Mouse (Mus musculus): ENCODE measurements around the gene Srsf4.

Gene Srsf4

GRCm38 (mm10) chr4:131872672-131873292 is 635 bp upstream of the Srsf4 start:
- in situ Hi-C loops (cut with MboI, MseI), result no loop called here

GRCm38 (mm10) chr4:131874169-131874536 is 736 bp downstream of the Srsf4 start:
- in situ Hi-C loops (cut with MboI, MseI), result no loop called here

- in situ Hi-C loops (cut with MboI, MseI), result no loop called here
Measured at GRCm38 (mm10) chr4:131874567-131874966, 1.1 kb downstream of the Srsf4 start.

GRCm38 (mm10) chr4:131875242-131875641 is 1.8 kb downstream of the Srsf4 start:
- in situ Hi-C loops (cut with MboI, MseI), result loop anchor here (25.0 kb wide), 1 partner anchor 1188 kb away; no protein-coding TSS in a partner anchor

DNA sequence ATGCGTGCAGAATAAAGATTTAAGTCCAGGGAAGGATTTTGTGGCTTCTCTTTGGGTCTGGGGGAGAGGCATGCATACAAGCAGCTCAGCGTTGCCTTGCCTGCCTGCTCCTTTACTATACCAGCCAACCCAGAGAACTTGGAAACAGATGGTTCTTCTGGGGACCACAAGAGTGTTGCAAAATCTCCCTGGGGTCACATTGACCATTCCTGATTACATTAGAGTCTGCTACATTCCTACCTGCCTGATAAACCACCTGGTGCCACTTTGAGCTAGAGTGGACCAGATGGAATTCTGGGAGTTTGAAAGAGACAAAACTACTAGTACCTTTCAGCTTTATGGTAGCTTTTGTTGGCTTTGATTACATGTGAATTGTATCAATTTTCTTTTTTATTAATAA is 3.4 kb downstream of the Srsf4 start:
- in situ Hi-C loops (cut with MboI, MseI), result loop anchor here (25.0 kb wide), 1 partner anchor 1190 kb away; no protein-coding TSS in a partner anchor

DNA sequence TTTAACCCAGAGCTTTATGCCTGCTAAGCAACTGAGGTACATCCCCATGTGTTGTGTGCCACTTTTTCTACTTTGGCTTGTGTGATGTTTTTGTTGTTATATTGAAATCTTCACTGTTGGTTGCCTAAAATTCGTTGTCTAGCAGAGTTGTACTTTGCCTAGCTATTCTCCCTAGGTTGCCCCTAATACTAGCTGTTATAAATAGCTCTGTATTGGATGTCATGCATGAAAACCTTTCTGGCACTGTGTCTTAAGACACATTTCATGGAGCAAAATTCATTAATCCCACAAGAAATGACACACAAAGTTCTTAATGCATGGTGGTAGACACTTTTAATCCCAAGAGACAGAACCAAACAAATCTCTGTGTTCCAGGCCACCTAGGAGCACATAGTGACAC is 6.3 kb downstream of the Srsf4 start:
- in situ Hi-C loops (cut with MboI, MseI), result loop anchor here (25.0 kb wide), 1 partner anchor 1192 kb away; no protein-coding TSS in a partner anchor

DNA sequence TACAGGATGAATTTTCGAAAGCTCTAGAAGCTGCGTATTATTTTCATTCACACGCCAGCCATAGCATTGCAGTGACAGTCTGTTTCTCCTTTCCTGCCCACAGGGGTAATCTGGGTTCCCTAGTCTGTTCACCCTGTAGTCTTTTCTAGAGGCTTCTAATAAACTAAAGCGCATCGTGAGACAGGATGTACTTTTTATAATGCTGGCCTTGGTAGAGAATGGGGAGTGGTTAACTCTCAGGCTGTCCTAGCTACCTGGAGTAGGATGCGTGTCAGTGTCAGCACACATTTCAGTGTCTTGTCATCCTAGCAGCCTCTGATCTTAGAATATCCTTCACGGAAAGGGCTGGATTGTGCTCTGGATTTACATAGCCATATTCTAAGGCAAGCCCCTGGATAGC is 7.9 kb downstream of the Srsf4 start:
- in situ Hi-C loops (cut with MboI, MseI), result loop anchor here (25.0 kb wide), 1 partner anchor 1194 kb away; no protein-coding TSS in a partner anchor

DNA sequence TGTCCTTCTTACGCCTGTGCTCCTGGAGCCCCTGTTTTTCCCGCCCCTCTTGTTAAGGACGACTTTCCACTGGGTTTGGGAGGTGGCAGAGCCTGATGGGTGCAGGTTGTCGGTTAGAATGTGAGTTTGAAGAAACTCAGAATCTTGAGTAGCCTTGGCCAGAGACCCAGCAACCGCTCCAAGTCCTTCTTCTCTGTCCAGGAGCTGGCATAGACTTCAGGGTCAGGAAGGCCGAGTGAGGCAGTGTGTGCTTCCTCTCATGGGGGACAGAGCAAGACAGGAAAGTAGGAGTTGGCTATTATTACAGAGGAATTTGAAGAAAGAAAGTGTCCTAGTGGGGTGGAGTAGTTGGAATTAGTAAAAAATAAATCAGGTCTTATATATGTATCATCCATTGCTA is 10.2 kb downstream of the Srsf4 start:
- in situ Hi-C loops (cut with MboI, MseI), result loop anchor here (25.0 kb wide), 1 partner anchor 1196 kb away; no protein-coding TSS in a partner anchor

GRCm38 (mm10) chr4:131885376-131885775 is 12.0 kb downstream of the Srsf4 start:
- in situ Hi-C loops (cut with MboI, MseI), result loop anchor here (25.0 kb wide), 1 partner anchor 1198 kb away; no protein-coding TSS in a partner anchor

GRCm38 (mm10) chr4:131888564-131888963 is 15.1 kb downstream of the Srsf4 start:
- in situ Hi-C loops (cut with MboI, MseI), result loop anchor here (25.0 kb wide), 1 partner anchor 1201 kb away; no protein-coding TSS in a partner anchor

GRCm38 (mm10) chr4:131890692-131891091 is 17.3 kb downstream of the Srsf4 start:
- in situ Hi-C loops (cut with MboI, MseI), result loop anchor here (25.0 kb wide), 1 partner anchor 1203 kb away; no protein-coding TSS in a partner anchor

DNA sequence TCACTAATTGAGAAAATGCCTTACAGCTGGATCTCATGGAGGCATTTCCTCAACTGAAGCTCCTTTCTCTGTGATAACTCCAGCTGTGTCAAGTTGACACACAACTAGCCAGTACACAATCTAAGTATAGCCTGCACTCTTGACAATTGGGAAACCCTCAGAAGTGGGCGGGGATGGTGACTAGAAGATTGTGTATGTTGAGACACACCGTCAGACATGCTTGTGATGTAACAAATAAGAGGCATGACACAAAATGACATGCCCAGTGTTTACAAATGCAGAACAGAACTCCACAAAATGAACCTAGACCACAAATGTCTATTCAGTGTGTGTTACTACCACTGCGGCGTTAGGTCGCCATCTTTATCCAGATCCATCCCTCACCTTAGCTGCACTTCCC is 23.7 kb downstream of the Srsf4 start:
- in situ Hi-C loops (cut with MboI, MseI), result loop anchor here (25.0 kb wide), 1 partner anchor 1210 kb away; no protein-coding TSS in a partner anchor

GRCm38 (mm10) chr4:131897787-131898186 is 24.4 kb downstream of the Srsf4 start:
- in situ Hi-C loops (cut with MboI, MseI), result loop anchor here (25.0 kb wide), 1 partner anchor 1210 kb away; no protein-coding TSS in a partner anchor

GRCm38 (mm10) chr4:131898503-131899179 is 25.2 kb downstream of the Srsf4 start:
- in situ Hi-C loops (cut with MboI, MseI), result loop anchor here (25.0 kb wide), 1 partner anchor 1211 kb away; no protein-coding TSS in a partner anchor

DNA sequence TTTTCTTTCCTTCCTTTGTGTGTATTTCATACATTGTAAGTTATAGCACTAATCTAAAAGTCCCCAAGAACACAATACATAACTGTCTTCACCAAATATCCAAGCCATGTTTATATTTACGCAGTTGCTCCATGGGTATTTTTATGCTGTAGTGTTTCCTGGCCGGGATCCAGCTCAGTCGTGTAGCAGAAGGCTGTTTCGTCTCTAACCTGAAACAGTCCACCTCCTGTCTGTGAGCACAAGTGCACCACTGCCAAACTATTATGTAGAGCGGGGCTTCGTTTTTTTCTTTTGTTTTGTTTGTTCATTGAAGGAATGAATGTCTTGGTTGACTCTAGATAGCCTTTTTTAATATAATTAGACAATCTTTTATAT is 25.8 kb downstream of the Srsf4 start:
- in situ Hi-C loops (cut with MboI, MseI), result loop anchor here (25.0 kb wide), 1 partner anchor 1212 kb away; no protein-coding TSS in a partner anchor

DNA sequence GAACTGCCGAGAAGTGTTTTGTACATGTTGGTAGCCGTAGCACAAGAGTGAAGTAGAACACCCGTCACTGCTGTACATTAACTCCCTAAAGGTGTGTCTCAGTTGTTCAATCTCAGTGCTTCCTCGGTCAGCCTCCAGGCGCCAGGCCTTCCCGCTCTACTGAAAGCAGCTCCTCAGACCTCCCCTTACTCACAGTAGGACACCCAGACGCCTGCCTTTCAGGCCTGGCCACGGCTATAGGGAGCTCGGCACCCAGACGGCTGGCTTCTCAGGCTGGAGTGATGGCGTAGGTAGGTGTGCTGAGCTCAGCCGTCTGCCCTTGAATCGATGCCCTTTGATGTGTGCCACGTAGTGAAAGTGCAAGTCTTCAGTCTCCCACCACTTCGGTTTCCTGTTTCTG is 27.7 kb downstream of the Srsf4 start:
- in situ Hi-C loops (cut with MboI, MseI), result no loop called here

GRCm38 (mm10) chr4:131904478-131904877 is 31.1 kb downstream of the Srsf4 start:
- in situ Hi-C loops (cut with MboI, MseI), result no loop called here

DNA sequence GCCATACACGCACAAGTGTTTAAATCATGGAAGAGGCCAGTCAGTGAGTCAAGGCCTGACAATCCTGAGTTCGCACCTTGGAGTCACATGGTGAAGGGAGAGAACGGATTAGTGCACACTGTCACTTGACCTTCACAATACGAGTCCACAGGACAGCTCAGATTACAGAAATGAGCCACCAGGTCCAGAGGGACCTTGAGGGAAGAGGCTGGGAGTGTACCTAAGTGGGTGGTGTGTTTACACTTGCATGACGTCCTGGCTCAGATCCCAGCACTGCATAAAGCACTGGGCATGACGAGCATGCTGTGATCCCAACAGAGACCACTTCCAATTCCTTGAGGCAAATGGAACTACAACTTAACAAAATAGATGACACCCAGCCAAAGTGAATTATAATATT is 33.0 kb downstream of the Srsf4 start:
- in situ Hi-C loops (cut with MboI, MseI), result no loop called here

GRCm38 (mm10) chr4:131907912-131908311 is 34.5 kb downstream of the Srsf4 start:
- in situ Hi-C loops (cut with MboI, MseI), result no loop called here

- in situ Hi-C loops (cut with MboI, MseI), result no loop called here
Measured at GRCm38 (mm10) chr4:131910237-131910994, 37.0 kb downstream of the Srsf4 start.

- in situ Hi-C loops (cut with MboI, MseI), result no loop called here
Measured at GRCm38 (mm10) chr4:131911521-131911920, 38.1 kb downstream of the Srsf4 start.

DNA sequence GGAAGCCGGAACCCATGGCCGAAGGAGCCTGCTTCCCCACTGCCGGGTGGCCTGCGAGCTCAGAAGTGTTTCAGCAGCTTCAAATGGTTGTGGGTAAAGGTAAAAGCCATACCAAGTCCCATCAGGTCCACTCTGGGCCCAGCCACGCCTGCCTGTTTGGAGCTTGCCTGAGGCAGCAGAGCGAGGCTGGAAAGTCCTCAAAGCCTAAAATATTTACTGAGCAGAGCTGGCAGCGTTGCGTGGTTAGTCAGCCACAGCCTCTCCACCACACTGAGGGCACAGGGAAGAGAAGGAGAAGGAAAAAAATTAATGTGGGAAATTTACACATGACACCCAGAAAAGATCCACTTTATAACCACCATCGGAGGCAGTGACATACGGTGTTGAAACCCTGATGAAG is 40.1 kb downstream of the Srsf4 start:
- in situ Hi-C loops (cut with MboI, MseI), result no loop called here

All from T-helper 2 cell (primary cell).